Mouse (Mus musculus): ENCODE data around the gene Mgat2. TPM values are rescaled to one million over a fixed set of nuclear protein-coding genes. Genes with fewer than 3 reads are reported as not detected.
A peak's percentile ranks its signal among the peaks of the same experiment; 100 is the strongest.
"Not testable (repeated sequence)": the region's sequence is repeated elsewhere in the genome, so short reads cannot be mapped to it uniquely, and the experiment has no call there.

Mgat2 gene
- polyA plus RNA-seq, 1 experiment from 2014 or later = 41.9 TPM

- H3K4me1 ChIP-seq (ENCODE audit: control insufficient read depth, insufficient read depth, low read length) = peaks cover 10% of the 10 kb centered on the region
- H3K27ac ChIP-seq (ENCODE audit: low read length) = peak overlapping the region; percentile 96
- peaks cover 12% of the 10 kb centered on the region for H3K36me3 ChIP-seq (ENCODE audit: control insufficient read depth, insufficient read depth, low read length)
- ATAC-seq (ENCODE audit: insufficient read depth, low FRiP score) = no peak
- H3K27me3 ChIP-seq (ENCODE audit: control insufficient read depth, insufficient read depth, low read length) = no peaks in the 10 kb centered on the region
- peak overlapping the region; percentile 76 for H3K4me3 ChIP-seq (replicated peaks; ENCODE audit: low read length)
- under 1% methylated on average over 19 of the region's 19 CpGs for WGBS
- H3K9ac ChIP-seq (ENCODE audit: low read length) = peak overlapping the region; percentile 93
- H3K4me2 ChIP-seq (ENCODE audit: low read depth, low read length) = peak overlapping the region; percentile 72
- no peaks in the 10 kb centered on the region for H3K9me3 ChIP-seq (replicated peaks; ENCODE audit: control insufficient read depth, low read length)
Observed at GRCm38 (mm10) chr12:69158366-69158764, 25.6 kb upstream of the Mgat2 start.

GRCm38 (mm10) chr12:69158765-69159577, 25.0 kb upstream of the Mgat2 start, which contains the start of gene Rps29:
Gene Rps29 (minus strand): TSS chr12:69159186.
- H3K9me3 ChIP-seq (replicated peaks; ENCODE audit: control insufficient read depth, low read length); H3K27me3 ChIP-seq (ENCODE audit: control insufficient read depth, insufficient read depth, low read length): not testable (repeated sequence)
- Histone ChIP-seq H3K4me2 (ENCODE audit: low read depth, low read length) (peak within 1 kb of the TSS; percentile 72), H3K4me1 (ENCODE audit: control insufficient read depth, insufficient read depth, low read length) (peaks cover 10% of the 10 kb centered on the region), H3K4me3 (replicated peaks; ENCODE audit: low read length) (peak within 1 kb of the TSS; percentile 76), H3K27ac (ENCODE audit: low read length) (peak within 1 kb of the TSS; percentile 96), H3K36me3 (ENCODE audit: control insufficient read depth, insufficient read depth, low read length) (peaks cover 12% of the 10 kb centered on the region), H3K9ac (ENCODE audit: low read length) (peak within 1 kb of the TSS; percentile 93)
- ATAC-seq (ENCODE audit: insufficient read depth, low FRiP score) = peak; percentile 99
- WGBS = under 1% methylated on average over 56 of the region's 68 CpGs

GRCm38 (mm10) chr12:69159578-69159940, 24.4 kb upstream of the Mgat2 start:
- H3K27me3 ChIP-seq (ENCODE audit: control insufficient read depth, insufficient read depth, low read length) = no peaks in the 10 kb centered on the region
- H3K36me3 ChIP-seq (ENCODE audit: control insufficient read depth, insufficient read depth, low read length) = peaks cover 12% of the 10 kb centered on the region
- peak overlapping the region; percentile 76 for H3K4me3 ChIP-seq (replicated peaks; ENCODE audit: low read length)
- no peak for ATAC-seq (ENCODE audit: insufficient read depth, low FRiP score)
- no peak overlapping the region for H3K27ac ChIP-seq (ENCODE audit: low read length)
- H3K9me3 ChIP-seq (replicated peaks; ENCODE audit: control insufficient read depth, low read length) = no peaks in the 10 kb centered on the region
- no peak overlapping the region for H3K9ac ChIP-seq (ENCODE audit: low read length)
- peak overlapping the region; percentile 26; the same call in 1 of the 2 replicates for H3K4me2 ChIP-seq (ENCODE audit: low read depth, low read length)
- peaks cover 10% of the 10 kb centered on the region for H3K4me1 ChIP-seq (ENCODE audit: control insufficient read depth, insufficient read depth, low read length)
- WGBS = 4% methylated on average over 9 of the region's 9 CpGs

GRCm38 (mm10) chr12:69160677-69161076, 23.3 kb upstream of the Mgat2 start:
- Histone ChIP-seq H3K4me1 (ENCODE audit: control insufficient read depth, insufficient read depth, low read length) (peaks cover 10% of the 10 kb centered on the region), H3K36me3 (ENCODE audit: control insufficient read depth, insufficient read depth, low read length) (peaks cover 12% of the 10 kb centered on the region)
- H3K4me2 ChIP-seq (ENCODE audit: low read depth, low read length); H3K27me3 ChIP-seq (ENCODE audit: control insufficient read depth, insufficient read depth, low read length); H3K27ac ChIP-seq (ENCODE audit: low read length); H3K9ac ChIP-seq (ENCODE audit: low read length); ATAC-seq (ENCODE audit: insufficient read depth, low FRiP score); H3K9me3 ChIP-seq (replicated peaks; ENCODE audit: control insufficient read depth, low read length); H3K4me3 ChIP-seq (replicated peaks; ENCODE audit: low read length): not testable (repeated sequence)
- WGBS = 85% methylated on average over 2 of the region's 2 CpGs

GRCm38 (mm10) chr12:69163586-69163985, 20.4 kb upstream of the Mgat2 start:
- H3K27me3 ChIP-seq (ENCODE audit: control insufficient read depth, insufficient read depth, low read length); H3K36me3 ChIP-seq (ENCODE audit: control insufficient read depth, insufficient read depth, low read length); H3K4me3 ChIP-seq (replicated peaks; ENCODE audit: low read length); H3K27ac ChIP-seq (ENCODE audit: low read length); H3K4me1 ChIP-seq (ENCODE audit: control insufficient read depth, insufficient read depth, low read length); ATAC-seq (ENCODE audit: insufficient read depth, low FRiP score); H3K9me3 ChIP-seq (replicated peaks; ENCODE audit: control insufficient read depth, low read length); H3K4me2 ChIP-seq (ENCODE audit: low read depth, low read length); H3K9ac ChIP-seq (ENCODE audit: low read length): not testable (repeated sequence)
- WGBS = 72% methylated on average over 4 of the region's 4 CpGs

GRCm38 (mm10) chr12:69164904-69165303, 19.1 kb upstream of the Mgat2 start:
- no peak overlapping the region for H3K4me2 ChIP-seq (ENCODE audit: low read depth, low read length)
- peak; percentile 78; the same call in 1 of the 2 replicates for ATAC-seq (ENCODE audit: insufficient read depth, low FRiP score)
- no peaks in the 10 kb centered on the region for H3K36me3 ChIP-seq (ENCODE audit: control insufficient read depth, insufficient read depth, low read length)
- no peaks in the 10 kb centered on the region for H3K27me3 ChIP-seq (ENCODE audit: control insufficient read depth, insufficient read depth, low read length)
- peaks cover 10% of the 10 kb centered on the region for H3K4me1 ChIP-seq (ENCODE audit: control insufficient read depth, insufficient read depth, low read length)
- peak overlapping the region; percentile 43; the same call in 1 of the 2 replicates for H3K27ac ChIP-seq (ENCODE audit: low read length)
- WGBS = 44% methylated on average over 3 of the region's 3 CpGs
- no peak overlapping the region for H3K9ac ChIP-seq (ENCODE audit: low read length)
- H3K4me3 ChIP-seq (replicated peaks; ENCODE audit: low read length) = no peak overlapping the region
- H3K9me3 ChIP-seq (replicated peaks; ENCODE audit: control insufficient read depth, low read length) = no peaks in the 10 kb centered on the region

- H3K27ac ChIP-seq (ENCODE audit: low read length); H3K9me3 ChIP-seq (replicated peaks; ENCODE audit: control insufficient read depth, low read length); H3K9ac ChIP-seq (ENCODE audit: low read length); H3K4me2 ChIP-seq (ENCODE audit: low read depth, low read length); H3K27me3 ChIP-seq (ENCODE audit: control insufficient read depth, insufficient read depth, low read length); ATAC-seq (ENCODE audit: insufficient read depth, low FRiP score); H3K36me3 ChIP-seq (ENCODE audit: control insufficient read depth, insufficient read depth, low read length); H3K4me3 ChIP-seq (replicated peaks; ENCODE audit: low read length): not testable (repeated sequence)
- WGBS = 69% methylated on average over 8 of the region's 8 CpGs
- H3K4me1 ChIP-seq (ENCODE audit: control insufficient read depth, insufficient read depth, low read length) = peaks cover 14% of the 10 kb centered on the region
Observed at GRCm38 (mm10) chr12:69166861-69167581, 16.9 kb upstream of the Mgat2 start.

- peak overlapping the region; percentile 47; the same call in 1 of the 2 replicates for H3K27ac ChIP-seq (ENCODE audit: low read length)
- ATAC-seq (ENCODE audit: insufficient read depth, low FRiP score) = peak; percentile 3; the same call in 1 of the 2 replicates
- 7% methylated on average over 18 of the region's 18 CpGs for WGBS
Observed at GRCm38 (mm10) chr12:69167656-69168460, 16.1 kb upstream of the Mgat2 start.

More at GRCm38 (mm10) chr12:69167656-69168460, 16.1 kb upstream of the Mgat2 start:
- peaks cover 14% of the 10 kb centered on the region for H3K4me1 ChIP-seq (ENCODE audit: control insufficient read depth, insufficient read depth, low read length)
- no peaks in the 10 kb centered on the region for H3K27me3 ChIP-seq (ENCODE audit: control insufficient read depth, insufficient read depth, low read length)
- H3K9ac ChIP-seq (ENCODE audit: low read length) = peak overlapping the region; percentile 76
- no peaks in the 10 kb centered on the region for H3K9me3 ChIP-seq (replicated peaks; ENCODE audit: control insufficient read depth, low read length)
- H3K4me2 ChIP-seq (ENCODE audit: low read depth, low read length) = peak overlapping the region; percentile 93
- H3K4me3 ChIP-seq (replicated peaks; ENCODE audit: low read length) = peak overlapping the region; percentile 81
- H3K36me3 ChIP-seq (ENCODE audit: control insufficient read depth, insufficient read depth, low read length) = no peaks in the 10 kb centered on the region

Measured in stomach, embryonic 16.5 days (tissue).